Mouse (Mus musculus): ENCODE measurements around the gene Ehd1. TPM values are rescaled to one million over a fixed set of nuclear protein-coding genes. Genes with fewer than 3 reads are reported as not detected.
"Not testable (repeated sequence)": the region's sequence is repeated elsewhere in the genome, so short reads cannot be mapped to it uniquely, and the experiment has no call there.

Ehd1 gene
- total RNA-seq, 2 experiments from 2014 or later, result 23.5 to 36.0 TPM

DNA sequence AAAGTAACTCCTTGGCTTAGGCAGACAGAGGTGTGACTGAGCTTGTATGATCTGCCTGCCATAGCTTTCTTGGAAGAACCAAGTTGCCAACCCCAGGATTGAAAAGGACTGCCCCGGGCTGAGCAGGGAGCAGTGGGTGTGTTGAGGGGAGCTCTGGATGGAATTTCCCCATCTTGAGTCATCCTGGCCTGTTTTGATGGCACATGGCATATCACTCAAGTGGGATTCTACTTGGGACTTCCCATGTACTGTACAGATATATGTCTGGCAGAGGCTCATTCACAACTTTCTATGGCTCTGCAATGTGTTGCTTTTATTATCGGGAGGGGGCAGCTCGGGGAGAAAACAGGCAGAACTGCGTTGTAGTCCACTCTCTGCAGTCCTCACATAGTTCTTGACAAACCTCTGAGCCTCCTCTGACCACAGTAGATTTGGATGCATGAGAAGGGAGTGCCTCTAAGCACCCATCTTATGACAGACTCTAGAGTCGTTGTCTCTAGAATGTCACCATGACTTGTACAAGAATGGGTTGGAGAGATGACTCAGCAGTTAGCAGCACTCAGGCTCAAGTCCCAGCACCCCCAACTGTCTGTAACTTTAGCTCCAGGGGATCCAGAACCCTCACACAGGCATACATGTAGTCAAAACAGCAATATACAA is 20.2 kb downstream of the Ehd1 start:
- intact Hi-C loops (cut with DNase I), result no loop called here
- no peak for DNase-seq

DNA sequence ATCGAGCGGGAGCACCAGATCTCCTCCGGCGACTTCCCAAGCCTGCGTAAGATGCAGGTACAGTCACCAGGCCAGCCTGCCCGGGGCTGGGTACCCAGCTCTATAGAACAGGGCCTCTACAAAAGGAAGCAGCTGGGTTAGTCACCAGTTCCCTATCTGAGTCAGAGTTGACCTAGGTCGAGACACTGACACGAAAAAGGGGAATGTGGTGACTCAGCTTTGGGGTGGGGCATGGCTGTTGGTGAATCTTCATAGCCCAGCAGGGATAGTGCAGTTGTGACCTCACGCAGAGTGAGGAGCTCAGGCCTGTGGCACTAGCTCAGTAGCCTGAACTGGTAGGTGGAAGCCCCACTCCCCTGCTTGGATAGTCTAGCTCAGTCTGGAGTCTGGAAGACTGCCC is 21.1 kb downstream of the Ehd1 start:
- intact Hi-C loops (cut with DNase I), result no loop called here
- peak; percentile 48 to 62 for DNase-seq

DNA sequence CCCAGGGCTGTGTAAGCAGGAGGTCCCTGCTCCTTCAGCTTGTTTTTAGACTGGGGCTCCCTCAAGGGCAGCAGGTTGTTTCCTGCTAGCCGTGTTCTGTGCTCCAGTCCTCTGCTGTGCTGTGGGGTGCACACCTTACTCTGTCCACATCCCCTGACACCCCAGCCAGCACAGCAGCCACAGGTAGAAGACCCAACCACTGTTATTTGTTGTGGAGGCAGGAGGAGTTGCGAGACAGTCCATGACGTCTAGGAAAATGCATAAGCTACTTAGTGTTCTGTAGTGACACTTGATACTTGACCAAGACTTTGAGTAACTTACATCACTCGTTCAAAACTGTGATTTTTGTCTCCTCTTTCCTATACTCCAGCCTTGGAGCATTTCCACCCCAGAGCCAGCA is 22.5 kb downstream of the Ehd1 start:
- no peak for DNase-seq

DNA sequence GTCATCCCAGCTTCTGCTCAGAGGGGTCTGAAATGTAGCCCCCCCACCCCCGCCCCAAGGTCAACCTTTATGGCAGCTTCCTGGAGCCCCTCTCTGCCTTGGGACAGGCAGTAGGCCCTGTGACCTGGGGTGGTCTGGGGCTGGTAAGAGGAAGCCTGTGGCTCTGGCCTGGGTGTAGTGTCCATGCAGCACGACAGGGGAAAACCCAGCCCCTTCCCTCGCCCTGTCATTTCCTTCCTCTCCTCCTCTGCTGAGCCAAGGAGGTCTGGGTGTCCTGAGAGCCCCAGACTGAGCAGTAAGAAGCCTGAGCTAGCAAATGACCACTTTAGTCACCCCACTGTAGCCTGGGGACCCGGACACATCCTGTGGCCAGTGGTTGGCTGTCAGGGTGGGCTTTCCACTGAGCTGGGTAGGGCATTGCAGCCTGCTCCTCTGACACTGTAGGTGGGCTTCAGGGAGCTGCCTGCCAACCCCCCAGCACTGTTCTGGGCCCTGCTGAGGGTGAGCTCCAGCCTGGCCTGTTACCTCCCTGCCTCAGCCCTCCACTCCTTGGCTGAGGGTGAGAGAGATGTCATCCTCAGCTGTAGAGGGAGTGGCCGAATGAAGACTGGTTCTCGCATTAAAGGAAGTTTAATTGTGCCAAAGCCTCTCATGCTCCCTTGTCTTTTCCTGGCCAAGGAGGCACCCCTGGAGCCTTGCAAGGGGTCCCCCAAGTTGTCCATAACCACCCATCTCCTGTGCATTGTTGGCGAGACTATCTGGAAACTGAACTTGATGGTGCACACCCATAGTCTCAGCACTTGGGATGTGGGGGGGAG is 23.1 kb downstream of the Ehd1 start:
- intact Hi-C loops (cut with DNase I), result no loop called here
- DNase-seq, result no peak

More for the DNA sequence above, 22.5 kb downstream of the Ehd1 start:
- intact Hi-C loops (cut with DNase I), result no loop called here

DNA sequence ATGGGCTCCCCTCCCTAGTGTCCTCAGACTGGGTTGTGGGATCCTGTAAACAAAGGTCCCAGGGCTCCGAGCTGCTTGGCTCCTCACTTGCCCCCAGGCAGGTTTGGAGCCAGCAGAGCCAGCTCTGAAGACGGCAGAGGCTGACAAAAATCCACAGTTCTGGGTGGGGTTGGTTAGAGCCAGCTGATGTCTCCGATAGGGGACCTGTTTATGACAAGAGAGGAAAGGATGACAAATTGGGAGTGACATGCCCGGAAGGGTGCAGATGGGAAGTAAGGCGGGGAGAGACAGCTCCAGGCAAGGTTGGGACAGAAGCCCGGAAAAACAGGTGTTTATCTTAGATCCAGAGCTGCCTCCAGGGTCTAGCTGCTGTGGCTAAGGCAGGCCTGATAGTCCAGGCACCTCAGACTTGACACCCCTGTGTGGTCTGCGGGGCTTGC is 23.9 kb downstream of the Ehd1 start:
- DNase-seq, result peak in 1 of 2 experiments; percentile 46
- intact Hi-C loops (cut with DNase I), result no loop called here

DNA sequence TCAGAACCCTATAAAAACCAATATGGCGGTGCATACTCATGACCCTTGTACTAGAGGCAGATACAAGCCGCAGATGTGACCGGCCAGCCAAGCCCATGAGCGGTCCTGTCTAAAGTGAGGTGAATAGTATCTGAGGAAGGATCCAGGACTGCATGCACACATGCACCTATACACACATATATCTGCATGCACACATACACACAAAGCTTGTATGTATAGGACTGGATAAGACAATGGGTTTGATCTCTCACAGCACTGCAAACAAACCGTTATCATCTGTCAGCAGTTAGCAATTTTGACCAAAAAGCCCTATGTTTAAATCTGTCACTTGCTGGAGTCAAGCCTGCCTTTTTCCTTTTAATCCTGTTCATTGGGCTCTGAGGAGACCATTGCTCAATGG is 25.6 kb downstream of the Ehd1 start:
- intact Hi-C loops (cut with DNase I), result no loop called here
- no peak for DNase-seq

DNA sequence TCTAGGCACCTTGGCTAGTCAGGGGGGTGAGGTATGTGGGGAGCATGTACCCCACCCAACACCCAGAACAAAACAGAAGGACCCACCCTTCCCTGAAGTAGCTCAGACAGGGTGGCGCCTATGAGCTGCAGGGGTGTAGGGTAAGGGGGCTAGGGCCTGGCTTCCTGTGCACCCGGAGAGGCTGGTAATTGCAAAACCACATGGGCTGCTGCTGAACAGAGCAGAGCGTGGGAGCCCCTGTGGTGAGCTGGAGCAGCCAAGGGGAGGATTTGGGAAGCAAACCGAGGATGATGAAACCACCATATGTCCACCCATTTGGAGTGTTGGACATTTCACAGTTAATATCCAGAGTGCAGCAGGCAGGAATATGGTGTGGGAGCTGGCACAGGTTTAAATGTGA is 26.0 kb downstream of the Ehd1 start:
- intact Hi-C loops (cut with DNase I), result no loop called here

DNA sequence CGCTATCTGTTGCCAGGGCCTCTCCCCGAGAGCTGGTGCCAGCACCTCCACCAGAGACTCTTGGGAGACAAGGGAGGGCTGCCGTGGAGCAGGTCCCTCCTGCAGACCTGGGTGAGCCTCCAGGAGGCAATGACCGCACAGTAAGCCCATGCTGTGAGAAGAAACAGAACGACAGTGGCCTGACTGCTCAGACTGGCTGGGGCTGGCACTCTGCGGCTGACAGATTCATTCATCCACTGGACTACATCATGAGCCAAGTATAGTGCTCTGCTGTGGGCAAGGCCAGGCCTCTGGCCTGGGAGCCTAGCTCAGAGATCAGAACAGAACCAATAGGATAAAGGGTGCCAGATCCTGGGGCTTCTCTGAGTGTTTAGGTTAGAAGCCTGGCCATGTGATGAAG is 27.3 kb downstream of the Ehd1 start:
- intact Hi-C loops (cut with DNase I), result loop anchor here (1.0 kb wide), 1 partner anchor 36 kb away; no protein-coding TSS in a partner anchor
- no peak for DNase-seq

More for the DNA sequence above, 26.0 kb downstream of the Ehd1 start:
- DNase-seq, result peak; percentile 45 to 58

DNA sequence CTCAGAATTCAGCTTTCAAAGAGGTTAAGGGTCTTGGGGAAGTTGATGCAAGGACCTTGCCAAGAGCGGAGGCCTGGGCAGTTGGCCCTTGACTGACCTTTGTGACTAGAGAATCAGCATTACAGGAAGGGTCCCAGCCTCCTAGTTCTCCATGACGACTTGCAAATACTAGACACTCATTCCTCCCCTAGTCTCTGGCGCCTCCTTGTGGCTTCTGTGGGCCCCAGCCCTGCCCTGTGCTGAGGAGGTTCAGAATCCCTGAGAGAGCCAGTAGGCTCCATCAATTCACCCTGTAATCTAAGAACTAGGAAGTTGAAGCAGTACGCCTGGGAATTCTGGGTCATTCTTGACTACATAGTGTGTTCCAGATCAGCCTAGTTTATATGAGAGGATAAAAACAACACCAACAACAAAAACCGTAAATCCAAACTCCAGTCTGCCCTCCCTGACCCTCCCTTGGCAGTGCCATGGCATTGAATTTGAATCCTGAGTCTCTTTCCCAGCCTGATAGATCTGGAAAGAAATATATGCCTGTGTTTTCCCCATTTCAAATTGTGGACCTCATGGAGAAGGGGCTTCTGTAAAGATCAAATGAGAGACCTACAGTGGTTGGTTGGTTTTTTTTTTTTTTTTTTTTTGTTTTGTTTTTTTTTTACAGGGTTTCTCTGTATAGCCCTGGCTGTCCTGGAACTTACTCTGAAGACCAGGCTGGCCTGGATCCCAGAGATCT is 28.4 kb downstream of the Ehd1 start:
- intact Hi-C loops (cut with DNase I), result loop anchor here (1.0 to 5.0 kb wide), 2 partner anchors 37 to 168 kb away; no protein-coding TSS in a partner anchor
- DNase-seq, result peak; percentile 80 to 95

DNA sequence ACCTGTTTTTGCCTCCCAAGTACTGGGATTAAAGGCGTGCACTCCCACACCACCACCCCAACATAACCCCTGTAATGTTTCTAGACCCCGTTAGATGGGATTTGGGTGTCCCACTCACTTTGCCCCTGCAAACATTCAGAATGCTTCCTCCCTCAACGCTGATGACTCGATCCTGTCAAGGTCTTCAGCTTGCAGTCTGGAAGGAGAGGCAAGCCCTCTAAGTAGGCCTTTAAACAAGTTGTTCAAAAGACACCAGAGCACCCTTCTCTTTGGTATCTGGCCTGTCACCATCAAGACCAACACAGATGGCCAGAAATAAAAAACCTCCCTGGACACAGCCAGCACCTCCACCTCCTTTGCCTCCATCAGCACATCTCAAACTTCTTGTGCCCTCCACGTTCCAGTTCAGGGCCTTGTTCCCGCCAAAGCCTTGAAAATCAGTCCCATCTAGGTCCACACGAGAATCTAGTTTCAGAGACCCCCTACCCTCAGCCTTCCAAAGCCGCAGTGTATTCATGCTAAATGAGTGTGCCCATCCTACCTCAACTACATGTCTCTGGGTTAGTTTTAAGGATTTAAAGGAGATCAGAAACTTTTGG is 29.1 kb downstream of the Ehd1 start:
- DNase-seq, result no peak
- intact Hi-C loops (cut with DNase I), result loop anchor here (5.0 kb wide), 1 partner anchor 168 kb away; no protein-coding TSS in a partner anchor

DNA sequence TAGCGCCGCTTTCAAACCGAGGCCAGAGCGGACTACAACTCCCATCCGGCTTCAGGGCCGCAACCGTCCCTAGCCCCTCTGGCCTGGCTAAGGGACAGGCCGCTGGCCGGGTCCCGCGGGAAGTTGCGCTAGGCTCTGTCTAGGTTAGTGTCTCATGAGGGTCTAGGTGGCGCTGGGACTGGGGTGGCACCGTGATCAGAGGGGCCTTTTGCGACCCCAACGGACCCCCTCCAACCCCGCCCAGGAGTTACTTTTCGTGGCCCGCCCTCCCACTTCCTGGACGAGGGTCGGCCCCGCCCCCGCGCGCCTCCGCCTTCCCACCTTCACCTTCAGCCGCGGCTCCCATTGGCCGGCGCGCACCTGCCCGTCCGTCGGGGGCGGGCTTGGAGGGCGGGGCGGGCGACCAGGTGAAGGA is 29.6 kb downstream of the Ehd1 start, which contains the start of gene Cdc42bpg:
Gene Cdc42bpg, plus strand, starts transcription at position 320 of the 415 bp plus-strand sequence.
- DNase-seq, result peak; percentile 76 to 77
- intact Hi-C loops (cut with DNase I), result loop anchor here (5.0 kb wide), 1 partner anchor 169 kb away; no protein-coding TSS in a partner anchor

DNA sequence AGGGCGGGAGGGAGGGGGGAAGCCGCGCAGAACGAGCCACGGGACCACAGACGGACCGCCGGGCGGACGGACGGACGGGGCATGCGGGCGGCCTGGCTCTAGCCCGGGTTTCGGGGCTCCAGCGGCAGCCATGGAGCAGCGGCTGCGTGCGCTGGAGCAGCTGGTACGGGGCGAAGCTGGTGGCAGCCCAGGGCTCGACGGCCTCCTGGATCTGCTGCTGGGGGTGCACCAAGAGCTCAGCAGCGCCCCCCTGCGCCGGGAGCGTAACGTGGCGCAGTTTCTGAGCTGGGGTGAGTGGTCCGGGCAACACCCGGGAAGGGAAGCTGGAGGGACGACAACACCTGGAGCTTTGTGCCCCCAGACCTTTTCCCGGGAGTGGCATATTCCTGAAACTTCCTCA is 30.1 kb downstream of the Ehd1 start:
- peak; percentile 58 to 63 for DNase-seq
- intact Hi-C loops (cut with DNase I), result loop anchor here (5.0 kb wide), 1 partner anchor 169 kb away; no protein-coding TSS in a partner anchor

DNA sequence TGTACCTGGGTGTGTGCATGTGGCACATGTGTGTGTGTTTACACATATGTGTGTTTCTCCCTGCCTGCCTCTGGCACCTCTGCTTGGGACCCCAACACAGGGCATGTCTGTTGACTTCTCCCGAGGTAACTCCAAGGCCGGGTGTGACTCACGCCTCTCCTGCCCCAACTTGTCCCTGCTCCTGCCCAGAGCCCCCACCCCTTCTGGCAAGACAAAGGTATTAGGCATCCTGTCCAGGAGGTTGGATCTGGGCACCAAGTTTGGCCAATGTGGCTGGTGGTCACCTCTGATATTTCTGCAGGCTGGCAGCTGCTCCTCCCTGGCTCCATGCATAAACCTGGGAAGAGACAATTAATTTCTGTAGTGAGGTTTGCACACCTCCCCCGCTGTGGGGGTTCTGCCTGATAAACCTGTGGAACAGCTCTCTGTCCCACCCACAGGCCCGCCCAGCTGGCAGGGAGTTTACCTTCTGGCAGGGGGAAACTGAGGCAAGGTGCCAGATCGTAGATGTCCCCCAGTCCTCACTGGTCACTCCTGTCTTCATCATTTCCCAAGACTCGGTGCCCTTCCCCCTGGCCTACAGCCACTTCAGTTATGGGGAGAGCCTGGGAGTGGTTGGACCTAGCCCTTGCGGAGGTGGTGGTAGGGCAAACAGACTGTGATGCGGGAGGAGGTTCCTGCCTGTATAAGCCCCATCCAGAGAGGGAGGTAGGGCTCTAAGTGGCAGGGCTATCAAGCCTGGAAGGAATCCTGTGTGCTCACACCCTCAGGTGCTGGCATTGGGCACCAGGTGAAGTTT is 31.4 kb downstream of the Ehd1 start:
- DNase-seq, result no peak
- intact Hi-C loops (cut with DNase I), result loop anchor here (5.0 kb wide), 1 partner anchor 171 kb away; no protein-coding TSS in a partner anchor

DNA sequence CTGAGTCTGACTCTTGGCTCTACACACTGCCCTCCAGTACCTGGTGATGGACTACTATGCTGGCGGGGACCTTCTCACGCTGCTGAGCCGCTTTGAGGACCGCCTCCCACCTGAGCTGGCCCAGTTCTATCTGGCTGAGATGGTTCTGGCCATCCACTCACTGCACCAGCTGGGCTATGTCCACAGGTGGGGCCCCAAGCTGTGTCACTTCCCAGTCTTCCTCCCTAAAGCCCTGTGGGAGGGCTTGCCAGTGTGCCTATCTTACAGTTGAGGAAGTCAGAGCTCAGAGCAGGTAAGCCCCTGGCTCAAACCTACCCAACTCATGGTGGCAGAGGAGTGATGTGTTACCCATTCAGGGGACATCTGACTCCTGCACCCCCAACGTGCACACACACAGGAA is 33.7 kb downstream of the Ehd1 start:
- intact Hi-C loops (cut with DNase I), result no loop called here
- no peak for DNase-seq

DNA sequence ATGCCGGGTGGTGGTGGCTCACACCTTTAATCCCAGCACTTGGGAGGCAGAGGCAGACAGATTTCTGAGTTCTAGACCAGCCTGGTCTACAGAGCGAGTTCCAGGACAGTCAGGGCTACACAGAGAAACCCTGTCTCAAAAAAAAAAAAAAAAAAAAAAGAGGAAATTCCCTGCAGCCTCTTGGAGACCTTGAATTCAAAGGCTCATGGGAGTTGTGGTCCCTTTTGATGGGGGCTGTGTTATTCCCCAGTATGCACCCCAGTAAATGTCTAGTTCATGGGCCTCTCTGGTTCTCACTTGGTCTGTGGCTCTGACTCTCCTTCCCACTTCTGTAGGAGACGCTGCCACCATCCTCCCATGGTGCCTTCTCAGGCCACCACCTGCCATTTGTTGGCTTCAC is 35.3 kb downstream of the Ehd1 start:
- intact Hi-C loops (cut with DNase I); DNase-seq: not testable (repeated sequence)

DNA sequence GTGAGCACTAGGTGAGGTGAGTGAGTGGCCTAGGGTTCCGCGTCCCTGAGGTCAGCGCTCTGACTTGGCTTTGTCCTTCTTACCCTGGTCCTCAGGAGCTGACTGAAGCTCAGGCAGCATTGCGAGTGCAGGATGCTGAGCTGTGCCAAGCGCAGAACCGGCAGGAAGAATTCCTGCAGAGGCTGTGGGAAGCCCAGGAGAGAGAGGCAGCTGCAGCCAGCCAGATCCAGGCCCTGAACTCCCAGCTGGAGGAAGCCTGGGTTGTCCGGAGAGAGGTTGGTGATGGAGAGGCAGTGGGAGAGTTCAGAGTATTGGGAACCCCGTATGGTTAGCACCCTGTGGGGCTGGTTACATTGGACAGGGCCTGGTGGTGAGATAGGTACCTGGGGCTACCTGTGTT is 37.3 kb downstream of the Ehd1 start:
- DNase-seq, result no peak
- intact Hi-C loops (cut with DNase I), result no loop called here

DNA sequence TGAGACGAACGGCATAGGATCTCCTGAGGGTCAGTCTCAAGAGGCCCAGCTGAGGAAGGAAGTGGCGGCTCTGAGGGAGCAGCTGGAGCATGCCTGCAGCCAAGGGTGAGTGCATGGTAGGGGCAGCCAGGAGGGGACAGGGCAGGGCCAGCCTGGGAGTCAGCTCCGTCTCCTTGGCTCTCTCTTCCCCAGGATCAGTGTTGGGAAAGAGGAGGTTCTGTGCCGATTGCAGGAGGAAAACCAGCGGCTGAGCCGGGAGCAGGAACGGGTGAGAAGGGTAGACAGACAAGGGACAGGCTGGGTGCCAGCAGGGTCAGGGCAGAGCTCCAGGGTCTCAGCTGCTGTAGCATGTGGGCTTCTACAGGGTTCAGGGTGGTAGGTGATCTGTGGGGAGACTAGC is 38.0 kb downstream of the Ehd1 start:
- no peak for DNase-seq
- intact Hi-C loops (cut with DNase I), result no loop called here

DNA sequence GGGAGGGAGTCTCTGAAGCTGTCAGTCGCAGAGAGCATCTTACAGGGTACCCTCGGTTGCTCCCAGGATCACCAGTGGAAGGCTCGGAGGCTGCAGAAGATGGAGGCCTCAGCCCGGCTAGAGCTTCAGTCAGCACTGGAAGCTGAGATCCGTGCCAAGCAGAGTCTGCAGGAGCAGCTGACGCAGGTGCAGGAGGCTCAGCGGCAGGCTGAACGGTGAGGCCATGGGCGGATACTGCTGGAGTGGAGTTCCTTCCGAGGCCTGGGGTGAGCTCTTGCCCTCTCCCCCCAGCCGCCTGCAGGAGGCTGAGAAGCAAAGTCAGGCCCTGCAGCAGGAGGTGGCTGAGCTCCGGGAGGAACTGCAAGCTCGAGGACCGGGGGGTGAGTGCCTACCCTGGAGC is 39.0 kb downstream of the Ehd1 start:
- no peak for DNase-seq

DNA sequence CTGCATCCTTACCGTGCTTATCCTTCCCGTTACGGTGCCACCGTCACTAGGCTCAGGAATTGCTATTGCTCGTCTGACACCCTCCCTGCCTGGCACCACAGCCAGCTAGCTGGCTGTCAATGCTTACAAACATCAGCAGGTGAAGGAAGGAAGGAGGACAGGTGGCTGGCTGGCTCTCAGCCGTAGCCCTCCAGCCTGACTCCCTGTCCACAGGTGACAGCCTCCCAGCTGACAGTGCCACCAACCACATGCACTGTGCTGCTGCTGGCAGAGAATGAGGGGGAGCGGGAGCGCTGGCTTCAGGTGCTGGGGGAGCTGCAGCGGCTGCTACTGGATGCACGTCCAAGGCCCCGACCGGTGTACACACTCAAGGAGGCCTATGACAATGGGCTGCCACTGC is 41.6 kb downstream of the Ehd1 start:
- intact Hi-C loops (cut with DNase I), result no loop called here
- DNase-seq, result no peak

More for the DNA sequence above, 39.0 kb downstream of the Ehd1 start:
- intact Hi-C loops (cut with DNase I), result no loop called here
